Mouse (Mus musculus): Measurements from ENCODE around the gene Lbx1. TPM values are rescaled to one million over a fixed set of nuclear protein-coding genes. Genes with fewer than 3 reads are reported as not detected.

The Lbx1 gene
- polyA plus RNA-seq, 1 experiment from 2014 or later = 3.9 TPM

- peaks cover 38% of the 10 kb centered on the region for H3K4me1 ChIP-seq
- no peaks in the 10 kb centered on the region for H3K9me3 ChIP-seq (replicated peaks)
- no peak for DNase-seq (ENCODE audit: low spot score)
- H3K4me3 ChIP-seq = peak overlapping the region; percentile 23
- WGBS = 1% methylated on average over 6 of the region's 6 CpGs
- H3K27me3 ChIP-seq (ENCODE audit: low read depth, poor library complexity, severe bottlenecking) = peaks cover 96% of the 10 kb centered on the region
- H3K27ac ChIP-seq = peak overlapping the region; percentile 28; the same call in 1 of the 2 replicates
- H3K36me3 ChIP-seq = no peaks in the 10 kb centered on the region
Measured at GRCm38 (mm10) chr19:45224286-45224559, 11.4 kb downstream of the Lbx1 start.

- Histone ChIP-seq H3K9me3 (replicated peaks) (no peaks in the 10 kb centered on the region), H3K36me3 (no peaks in the 10 kb centered on the region), H3K27me3 (ENCODE audit: low read depth, poor library complexity, severe bottlenecking) (peaks cover 96% of the 10 kb centered on the region), H3K27ac (peak overlapping the region; percentile 28; the same call in 1 of the 2 replicates), H3K4me3 (peak overlapping the region; percentile 23), H3K4me1 (peaks cover 34% of the 10 kb centered on the region)
- peak; percentile 68 for DNase-seq (ENCODE audit: low spot score)
- WGBS = 2% methylated on average over 49 of the region's 49 CpGs
Measured at GRCm38 (mm10) chr19:45223413-45224285, 12.0 kb downstream of the Lbx1 start.

GRCm38 (mm10) chr19:45222141-45222782 is 13.3 kb downstream of the Lbx1 start:
- H3K27ac ChIP-seq = no peak overlapping the region
- H3K4me3 ChIP-seq = no peak overlapping the region
- 4% methylated on average over 17 of the region's 17 CpGs for WGBS
- peaks cover 87% of the 10 kb centered on the region for H3K27me3 ChIP-seq (ENCODE audit: low read depth, poor library complexity, severe bottlenecking)
- H3K36me3 ChIP-seq = no peaks in the 10 kb centered on the region
- H3K9me3 ChIP-seq (replicated peaks) = no peaks in the 10 kb centered on the region
- H3K4me1 ChIP-seq = peaks cover 34% of the 10 kb centered on the region
- peak; percentile 58 for DNase-seq (ENCODE audit: low spot score)

GRCm38 (mm10) chr19:45221458-45221783 is 14.2 kb downstream of the Lbx1 start:
- Histone ChIP-seq H3K4me3 (peak overlapping the region; percentile 45), H3K27me3 (ENCODE audit: low read depth, poor library complexity, severe bottlenecking) (peaks cover 79% of the 10 kb centered on the region), H3K9me3 (replicated peaks) (no peaks in the 10 kb centered on the region), H3K27ac (no peak overlapping the region), H3K36me3 (no peaks in the 10 kb centered on the region), H3K4me1 (peaks cover 34% of the 10 kb centered on the region)
- no peak for DNase-seq (ENCODE audit: low spot score)
- under 1% methylated on average over 9 of the region's 9 CpGs for WGBS

- H3K4me3 ChIP-seq = peak overlapping the region; percentile 45
- H3K27ac ChIP-seq = peak overlapping the region; percentile 37; the same call in 1 of the 2 replicates
- H3K4me1 ChIP-seq = peaks cover 34% of the 10 kb centered on the region
- H3K9me3 ChIP-seq (replicated peaks) = no peaks in the 10 kb centered on the region
- 2% methylated on average over 29 of the region's 29 CpGs for WGBS
- no peaks in the 10 kb centered on the region for H3K36me3 ChIP-seq
- H3K27me3 ChIP-seq (ENCODE audit: low read depth, poor library complexity, severe bottlenecking) = peaks cover 73% of the 10 kb centered on the region
- peak; percentile 91 for DNase-seq (ENCODE audit: low spot score)
Measured at GRCm38 (mm10) chr19:45220593-45221457, 14.8 kb downstream of the Lbx1 start.

- Histone ChIP-seq H3K4me1 (peaks cover 5% of the 10 kb centered on the region), H3K27me3 (ENCODE audit: low read depth, poor library complexity, severe bottlenecking) (peaks cover 27% of the 10 kb centered on the region), H3K27ac (no peak overlapping the region), H3K9me3 (replicated peaks) (no peaks in the 10 kb centered on the region), H3K36me3 (no peaks in the 10 kb centered on the region), H3K4me3 (no peak overlapping the region)
- WGBS = 4% methylated on average over 9 of the region's 9 CpGs
- peak; percentile 67 for DNase-seq (ENCODE audit: low spot score)
Measured at GRCm38 (mm10) chr19:45216240-45216639, 19.4 kb downstream of the Lbx1 start.

- H3K4me1 ChIP-seq = no peaks in the 10 kb centered on the region
- DNase-seq (ENCODE audit: low spot score) = no peak
- H3K36me3 ChIP-seq = no peaks in the 10 kb centered on the region
- H3K27ac ChIP-seq = no peak overlapping the region
- peaks cover 22% of the 10 kb centered on the region for H3K27me3 ChIP-seq (ENCODE audit: low read depth, poor library complexity, severe bottlenecking)
- 71% methylated on average over 4 of the region's 4 CpGs for WGBS
- H3K9me3 ChIP-seq (replicated peaks) = no peaks in the 10 kb centered on the region
- no peak overlapping the region for H3K4me3 ChIP-seq
Measured at GRCm38 (mm10) chr19:45215431-45215830, 20.2 kb downstream of the Lbx1 start.

- no peaks in the 10 kb centered on the region for H3K36me3 ChIP-seq
Measured at GRCm38 (mm10) chr19:45209776-45210422, 25.7 kb downstream of the Lbx1 start.

GRCm38 (mm10) chr19:45209191-45209590 is 26.4 kb downstream of the Lbx1 start:
- Histone ChIP-seq H3K4me1 (peaks cover 10% of the 10 kb centered on the region), H3K27ac (no peak overlapping the region), H3K36me3 (no peaks in the 10 kb centered on the region), H3K4me3 (no peak overlapping the region), H3K9me3 (replicated peaks) (peaks cover 4% of the 10 kb centered on the region; the same call in 1 of the 2 replicates), H3K27me3 (ENCODE audit: low read depth, poor library complexity, severe bottlenecking) (peaks cover 41% of the 10 kb centered on the region)
- DNase-seq (ENCODE audit: low spot score) = no peak
- WGBS = 90% methylated on average over 1 of the region's 1 CpGs

More at GRCm38 (mm10) chr19:45209776-45210422, 25.7 kb downstream of the Lbx1 start:
- Histone ChIP-seq H3K4me3 (no peak overlapping the region), H3K27ac (no peak overlapping the region), H3K9me3 (replicated peaks) (peaks cover 4% of the 10 kb centered on the region; the same call in 1 of the 2 replicates), H3K27me3 (ENCODE audit: low read depth, poor library complexity, severe bottlenecking) (peaks cover 41% of the 10 kb centered on the region), H3K4me1 (peaks cover 10% of the 10 kb centered on the region)
- WGBS = 77% methylated on average over 14 of the region's 14 CpGs
- no peak for DNase-seq (ENCODE audit: low spot score)

- peak overlapping the region; percentile 28 for H3K4me3 ChIP-seq
- peaks cover 4% of the 10 kb centered on the region; the same call in 1 of the 2 replicates for H3K9me3 ChIP-seq (replicated peaks)
- peaks cover 41% of the 10 kb centered on the region for H3K27me3 ChIP-seq (ENCODE audit: low read depth, poor library complexity, severe bottlenecking)
- H3K27ac ChIP-seq = no peak overlapping the region
- 17% methylated on average over 22 of the region's 22 CpGs for whole genome bisulfite sequencing
- DNase-seq (ENCODE audit: low spot score) = peak; percentile 52
- no peaks in the 10 kb centered on the region for H3K36me3 ChIP-seq
- peaks cover 10% of the 10 kb centered on the region for H3K4me1 ChIP-seq
Measured at GRCm38 (mm10) chr19:45208438-45209060, 27.1 kb downstream of the Lbx1 start.

- H3K9me3 ChIP-seq (replicated peaks) = peaks cover 4% of the 10 kb centered on the region; the same call in 1 of the 2 replicates
- H3K4me3 ChIP-seq = peak overlapping the region; percentile 28
- H3K4me1 ChIP-seq = peaks cover 10% of the 10 kb centered on the region
- DNase-seq (ENCODE audit: low spot score) = peak; percentile 41
- WGBS = 32% methylated on average over 19 of the region's 19 CpGs
- H3K27me3 ChIP-seq (ENCODE audit: low read depth, poor library complexity, severe bottlenecking) = peaks cover 41% of the 10 kb centered on the region
- no peaks in the 10 kb centered on the region for H3K36me3 ChIP-seq
- H3K27ac ChIP-seq = no peak overlapping the region
Measured at GRCm38 (mm10) chr19:45207662-45208437, 27.8 kb downstream of the Lbx1 start.
